Mouse (Mus musculus) hindbrain, embryonic 11.5 days (tissue): Measurements from ENCODE around the gene Dyrk2. TPM values are rescaled to one million over a fixed set of nuclear protein-coding genes. Genes with fewer than 3 reads are reported as not detected.

Experiments
- ATAC-seq: fragments of 200-750 bp; cut with Nextera tagmentation; 2 replicates; pipeline ENCODE4 v1.8.0; 2017; ENCODE audit warnings: mild to moderate bottlenecking, moderate TSS enrichment, moderate library complexity; ENCODE audit not compliant: low FRiP score
- DNase-seq: peaks from one replicate; pipeline ENCODE4 v3.0.0-alpha.2; 2015; ENCODE audit warnings: low spot score
- H3K27ac ChIP-seq: fragments of 300-500 bp; sonication (generic); 2 replicates; pipeline ENCODE4 v1.5.1; 2014; ENCODE audit warnings: mild to moderate bottlenecking, low read depth, low read length
- H3K27me3 ChIP-seq: fragments of 300-500 bp; sonication (generic); 2 replicates; pipeline ENCODE4 v1.6.1; 2014; ENCODE audit warnings: mild to moderate bottlenecking, low read length, moderate library complexity, mixed read lengths; ENCODE audit not compliant: control insufficient read depth, insufficient read depth
- H3K36me3 ChIP-seq: fragments of 300-500 bp; sonication (generic); 2 replicates; pipeline ENCODE4 v1.6.1; 2014; ENCODE audit warnings: mild to moderate bottlenecking, low read length, moderate library complexity, mixed read lengths; ENCODE audit not compliant: control insufficient read depth, insufficient read depth
- H3K4me1 ChIP-seq: fragments of 300-500 bp; sonication (generic); replicated peaks from 2 replicates; pipeline ENCODE4 v1.6.1; 2014; ENCODE audit warnings: low read length, mixed read lengths; ENCODE audit not compliant: control insufficient read depth, insufficient read depth
- H3K4me2 ChIP-seq: fragments of 300-500 bp; sonication (generic); replicated peaks from 2 replicates; pipeline ENCODE4 v1.6.1; 2014; ENCODE audit warnings: mild to moderate bottlenecking, low read depth, low read length
- H3K4me3 ChIP-seq: fragments of 300-500 bp; sonication (generic); 2 replicates; pipeline ENCODE4 v1.5.1; 2014; ENCODE audit warnings: low read depth, low read length
- H3K9ac ChIP-seq: fragments of 300-500 bp; sonication (generic); 2 replicates; pipeline ENCODE4 v1.6.1; 2014; ENCODE audit warnings: low read depth, low read length
- H3K9me3 ChIP-seq: fragments of 300-500 bp; sonication (generic); 2 replicates; pipeline ENCODE4 v1.6.1; 2016; ENCODE audit warnings: low read length; ENCODE audit not compliant: control insufficient read depth
- WGBS: fragments of 180-500 bp; shearing (Covaris S2); extraction: QIAGEN DNeasy Blood & Tissue Kit; methylation state at CpG from one replicate; pipeline ENCODE4 v1.1.7; 2014; 5-methylcytosine and 5-hydroxymethylcytosine counted together
- polyA plus RNA-seq: library from polyadenylated mRNA; unstranded; fragments of >200 nt; fragmentation: Nextera tagmentation; extraction: Ambion mirVana; gene quantifications from 2 replicates; pipeline ENCODE4 v1.2.1, GENCODE M21; 2014

Gene Dyrk2
- polyA plus RNA-seq, 1 experiment from 2014 or later, result 14.3 TPM

DNA sequence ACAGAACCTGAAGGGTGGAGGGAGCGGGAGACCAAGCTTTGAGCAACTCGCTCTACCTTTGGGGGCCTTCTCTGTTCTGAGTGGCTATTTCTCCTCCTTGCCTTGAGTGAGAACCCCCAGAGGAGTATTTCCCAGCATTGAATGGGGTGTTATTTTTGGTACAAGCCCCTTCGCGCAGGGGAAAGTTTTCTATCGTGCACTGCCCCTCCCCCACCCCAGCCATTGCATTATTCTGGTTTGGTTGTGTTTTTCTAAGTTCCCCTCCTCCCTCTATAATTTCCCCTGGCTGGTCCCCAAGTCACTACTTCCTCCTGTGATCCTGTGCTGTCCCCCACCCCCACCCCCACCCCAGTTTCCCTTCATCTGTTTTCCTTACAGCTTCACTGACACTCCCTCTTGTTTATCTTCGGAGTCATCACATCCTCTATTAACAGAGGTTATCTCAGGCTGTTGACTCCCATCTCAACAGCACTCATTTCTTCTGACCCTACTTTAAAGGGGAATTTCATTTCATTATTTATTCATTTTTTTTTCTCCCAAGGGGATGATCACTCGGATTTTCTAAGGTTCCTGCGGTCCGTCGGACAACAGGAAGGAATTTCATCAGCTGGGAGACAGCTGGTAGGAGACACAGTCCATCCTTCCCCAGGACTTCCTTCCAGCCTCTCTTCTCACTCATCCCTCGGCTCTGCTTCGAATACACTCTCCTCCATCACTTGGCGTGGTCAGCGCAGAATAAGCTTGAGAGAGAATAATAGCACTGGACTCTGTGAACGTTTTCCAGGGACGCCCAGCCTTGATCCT is 58.9 kb downstream of the Dyrk2 start:
- peak; percentile 11 for DNase-seq
- H3K27ac ChIP-seq, result no peak overlapping the region
- no peaks in the 10 kb centered on the region for H3K9me3 ChIP-seq
- no peak overlapping the region for H3K4me3 ChIP-seq
- 56% methylated on average over 16 of the region's 16 CpGs for WGBS
- ATAC-seq, result no peak
- H3K4me1 ChIP-seq, result no peaks in the 10 kb centered on the region
- H3K9ac ChIP-seq, result no peak overlapping the region
- no peak overlapping the region for H3K4me2 ChIP-seq
- H3K36me3 ChIP-seq, result no peaks in the 10 kb centered on the region
- no peaks in the 10 kb centered on the region for H3K27me3 ChIP-seq
